Mouse (Mus musculus) cerebellum, postnatal 10 days (tissue): ENCODE measurements around the gene AI464131.

ENCODE experiments used
- DNase-seq, 2 experiments: peaks; one replicate each; pipeline ENCODE4 v3.0.0; 2021; ENCODE audit warnings: mixed read lengths in 2 of 2

Gene AI464131

GRCm38 (mm10) chr4:41502986-41503412 is at the start of gene AI464131:
Gene AI464131 (minus strand): TSS chr4:41503076.
- DNase-seq: peak; percentile 99

DNA sequence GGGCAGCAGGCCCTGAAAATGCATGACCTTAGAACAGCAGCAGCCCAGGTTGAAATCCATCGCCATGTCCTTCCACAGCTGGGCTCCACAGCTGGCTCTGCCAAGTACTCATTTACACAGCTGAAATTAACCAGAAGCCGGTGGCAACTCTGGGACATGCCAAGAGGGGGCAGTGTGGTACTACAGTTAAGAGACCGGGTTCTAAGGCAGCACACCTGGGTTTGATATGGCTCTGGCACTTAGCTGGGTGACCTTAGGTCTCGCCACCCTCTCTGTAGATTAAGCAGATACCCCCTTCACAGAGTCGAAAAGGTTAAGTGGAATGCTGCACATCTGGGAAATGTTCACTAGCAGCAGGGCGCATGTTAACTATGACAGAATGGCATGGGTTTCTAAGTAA is 49.7 kb upstream of the AI464131 start:
- DNase-seq: peak; percentile 70 to 79

DNA sequence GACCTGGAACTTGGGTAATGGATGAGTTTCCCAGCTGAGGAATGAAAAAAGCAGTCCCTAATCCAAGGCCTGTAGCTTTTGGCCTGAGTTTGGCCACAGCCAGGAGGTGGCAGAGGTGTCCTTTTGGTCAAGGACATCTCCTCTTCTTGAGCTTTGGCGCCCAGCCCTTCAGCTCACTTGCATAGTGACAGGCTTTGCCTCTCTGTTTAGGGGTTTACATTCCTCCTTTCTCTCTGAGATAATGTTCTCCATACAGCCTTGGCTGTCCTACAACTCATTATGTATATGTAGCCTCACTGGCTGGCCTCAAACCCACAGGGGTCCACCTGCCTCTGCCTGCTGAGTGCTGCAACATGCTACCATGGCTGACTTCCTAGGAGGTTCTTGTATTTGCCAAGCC is 44.2 kb upstream of the AI464131 start:
- peak; percentile 62 to 69 for DNase-seq

GRCm38 (mm10) chr4:41545985-41546384 is 43.1 kb upstream of the AI464131 start:
- peak; percentile 85 to 89 for DNase-seq

DNA sequence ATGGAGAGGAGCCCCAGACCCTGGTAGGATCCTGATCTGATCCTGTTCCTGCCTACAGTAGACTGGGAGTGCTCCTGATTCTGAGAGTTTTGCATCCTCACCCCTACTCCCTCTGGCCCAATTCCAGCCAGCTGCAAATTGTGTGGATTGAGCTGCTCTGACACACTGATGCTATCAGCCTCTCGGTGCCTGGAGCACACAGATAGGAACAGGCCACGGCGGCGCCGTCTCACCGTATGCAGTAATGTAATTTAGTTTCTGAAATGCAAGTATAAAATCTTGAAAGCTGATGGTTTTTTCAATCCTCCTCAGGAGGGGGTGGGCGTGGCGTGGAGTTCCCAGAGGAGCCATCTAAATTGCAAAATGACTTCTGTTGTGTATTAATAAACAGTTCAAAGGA is 39.3 kb upstream of the AI464131 start:
- no peak for DNase-seq

- DNase-seq: no peak
These were observed 32.0 kb upstream of the AI464131 start for GRCm38 (mm10) chr4:41534866-41535265.

DNA sequence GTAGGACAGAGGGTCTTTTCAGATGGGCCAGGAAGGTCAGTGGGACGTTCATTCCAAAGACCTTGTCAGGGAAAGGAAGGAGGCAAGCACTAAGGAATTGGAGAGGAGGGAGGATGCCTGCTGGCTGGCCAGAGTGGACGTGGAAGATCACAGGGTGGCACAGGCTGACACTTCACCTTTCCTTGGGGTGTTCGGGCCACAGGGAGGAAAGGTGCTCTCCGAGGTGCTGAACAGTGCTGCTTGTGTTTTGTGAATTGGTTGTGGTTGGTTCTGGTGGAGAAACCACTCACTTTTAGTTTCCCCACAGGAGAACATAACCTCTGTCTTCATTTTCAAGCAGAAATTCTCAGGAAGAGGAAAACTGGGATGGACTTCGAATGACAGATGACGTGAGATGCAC is 29.5 kb upstream of the AI464131 start:
- no peak for DNase-seq

DNA sequence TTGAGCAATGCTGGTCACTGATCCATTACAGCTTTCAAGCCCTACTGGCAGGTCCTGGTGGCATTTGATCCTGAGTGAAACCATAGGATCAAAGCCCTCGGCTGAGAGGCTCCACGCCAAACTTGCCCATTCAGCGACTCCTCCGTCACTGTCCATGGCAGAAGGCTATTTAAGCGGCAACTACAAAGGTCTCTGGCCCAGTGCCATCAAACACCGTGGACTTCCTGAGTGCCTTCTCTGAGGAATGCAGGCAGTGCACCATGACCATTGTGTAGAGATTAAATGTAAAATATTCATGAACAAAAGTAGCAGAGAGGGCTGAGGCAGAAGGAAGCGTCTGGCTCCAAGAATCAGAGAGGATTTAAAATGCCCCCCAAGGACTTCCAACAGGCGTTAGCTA is 25.1 kb upstream of the AI464131 start:
- peak; percentile 80 to 81 for DNase-seq

DNA sequence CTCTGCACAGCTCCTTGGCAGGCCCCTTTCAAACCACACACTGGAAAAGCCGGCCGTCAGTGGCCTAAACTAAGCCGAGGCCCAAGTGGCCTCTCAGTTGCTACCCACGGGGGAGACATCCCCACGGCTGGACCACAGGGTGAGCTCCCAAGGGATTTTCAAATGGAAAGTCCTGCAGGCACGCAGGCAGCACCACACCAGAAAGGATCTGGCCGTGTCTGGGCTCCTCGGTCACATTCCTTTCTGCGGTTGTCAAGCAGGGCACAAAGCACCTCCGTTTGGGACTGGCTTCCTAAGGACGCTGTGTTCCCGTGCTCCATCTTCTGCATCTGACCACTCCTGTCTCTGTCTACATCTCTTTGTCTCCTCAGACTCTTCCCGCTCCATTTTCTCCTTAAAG is 24.2 kb upstream of the AI464131 start:
- DNase-seq: no peak

DNA sequence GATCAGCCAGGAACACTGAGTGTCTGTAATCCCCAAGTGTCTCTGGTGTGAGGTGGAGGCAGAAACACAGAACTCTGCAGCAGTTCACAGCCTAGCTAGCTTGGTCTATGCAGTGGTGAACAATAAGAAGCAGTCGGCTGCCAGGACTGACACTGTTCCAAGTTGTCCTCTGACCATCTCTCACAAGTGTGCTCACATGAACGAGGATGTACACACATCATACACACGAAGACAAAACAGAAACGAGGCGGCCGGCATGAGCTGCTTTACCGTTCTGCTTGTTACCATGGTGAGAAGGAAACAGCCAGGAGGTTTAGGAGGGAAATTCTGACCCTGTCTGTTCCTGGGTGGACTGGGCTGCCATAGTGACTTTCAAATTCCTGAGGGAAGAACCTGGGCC is 23.7 kb upstream of the AI464131 start:
- DNase-seq: no peak

- no peak for DNase-seq
These were observed 22.0 kb upstream of the AI464131 start for GRCm38 (mm10) chr4:41524829-41525228.

- DNase-seq: no peak
These were observed 21.0 kb upstream of the AI464131 start for GRCm38 (mm10) chr4:41523839-41524238.

GRCm38 (mm10) chr4:41522788-41523187 is 19.9 kb upstream of the AI464131 start:
- DNase-seq: peak; percentile 65 to 75

DNA sequence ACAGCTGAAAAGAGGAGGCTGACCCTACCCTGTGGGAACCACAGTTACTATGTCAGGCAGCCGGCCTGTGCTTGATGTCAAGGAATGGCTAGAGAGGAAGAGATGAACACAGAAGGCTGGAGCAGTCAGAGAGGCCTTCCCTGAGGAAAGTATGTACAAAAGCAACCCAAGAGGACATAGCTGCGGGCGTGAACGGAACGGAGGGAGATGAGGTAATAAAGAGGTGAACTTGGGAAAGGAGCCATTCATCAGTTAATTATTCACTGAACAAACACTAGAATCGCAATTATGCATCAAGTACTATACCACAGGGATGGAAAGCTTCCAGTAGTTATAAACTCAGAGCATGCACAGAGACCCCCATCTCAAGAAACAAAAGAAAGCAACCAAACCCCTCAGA is 19.3 kb upstream of the AI464131 start:
- no peak for DNase-seq

DNA sequence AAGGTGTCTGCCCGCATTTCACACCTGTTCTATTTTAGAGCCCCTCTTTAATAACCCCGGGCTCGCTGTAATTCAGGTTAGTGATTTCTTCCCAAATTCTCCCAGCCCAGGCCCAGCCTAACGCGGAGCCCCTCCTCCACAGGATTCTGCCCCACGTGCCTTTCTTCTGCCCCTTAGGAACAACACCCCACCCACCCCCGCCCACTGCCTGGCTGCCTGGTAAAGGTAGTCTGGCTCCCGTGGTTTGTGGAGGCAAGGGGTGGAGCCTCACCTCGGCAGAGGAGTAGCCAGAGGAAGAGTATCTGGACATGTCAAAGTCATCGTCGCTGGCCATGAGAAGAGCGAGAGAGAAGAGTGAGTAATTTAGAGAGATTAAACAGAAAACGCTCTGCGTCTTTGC is 17.8 kb upstream of the AI464131 start:
- DNase-seq: no peak

DNA sequence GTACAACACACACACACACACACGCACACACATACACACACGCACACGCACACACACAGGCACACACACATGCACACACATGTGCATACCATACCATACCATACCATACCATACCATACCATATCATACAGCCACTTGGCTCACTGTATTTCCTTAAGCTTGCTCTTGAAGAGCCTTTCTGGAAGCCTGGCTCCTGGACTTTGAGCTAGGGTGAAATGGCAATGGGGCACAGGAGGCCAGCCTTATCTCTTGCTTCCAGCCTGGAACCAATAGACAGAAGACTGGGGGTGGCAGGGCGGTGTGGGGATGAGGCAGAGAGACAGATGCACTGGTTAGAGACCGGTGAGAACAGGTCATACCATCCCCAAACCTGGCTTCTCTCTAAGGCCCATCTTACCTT is 16.3 kb upstream of the AI464131 start:
- DNase-seq: no peak

GRCm38 (mm10) chr4:41518349-41518748 is 15.5 kb upstream of the AI464131 start:
- no peak for DNase-seq

DNA sequence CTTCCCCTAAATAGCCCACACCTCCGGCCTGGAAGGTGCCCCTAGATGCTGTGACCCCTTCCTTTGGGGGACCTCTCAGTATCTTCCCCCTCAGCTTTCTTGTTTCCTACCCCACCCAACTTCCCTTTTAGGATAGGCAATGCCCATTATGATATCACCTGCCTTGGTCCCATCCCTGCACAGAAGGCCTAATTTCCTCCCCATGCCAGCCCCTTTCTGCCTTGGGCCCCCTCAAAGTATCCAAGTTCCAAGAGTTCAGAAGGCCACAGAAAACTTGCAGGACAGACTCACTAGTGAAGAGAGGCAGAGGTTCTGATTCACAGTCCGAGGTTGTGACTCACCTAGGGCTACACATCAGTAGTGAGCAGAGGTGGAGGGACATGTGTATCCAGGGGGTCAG is 14.4 kb upstream of the AI464131 start, which contains the start of gene 1110017D15Rik:
1110017D15Rik (minus strand) TSS at position 101 of the 400 bp plus-strand sequence.
- DNase-seq: no peak

DNA sequence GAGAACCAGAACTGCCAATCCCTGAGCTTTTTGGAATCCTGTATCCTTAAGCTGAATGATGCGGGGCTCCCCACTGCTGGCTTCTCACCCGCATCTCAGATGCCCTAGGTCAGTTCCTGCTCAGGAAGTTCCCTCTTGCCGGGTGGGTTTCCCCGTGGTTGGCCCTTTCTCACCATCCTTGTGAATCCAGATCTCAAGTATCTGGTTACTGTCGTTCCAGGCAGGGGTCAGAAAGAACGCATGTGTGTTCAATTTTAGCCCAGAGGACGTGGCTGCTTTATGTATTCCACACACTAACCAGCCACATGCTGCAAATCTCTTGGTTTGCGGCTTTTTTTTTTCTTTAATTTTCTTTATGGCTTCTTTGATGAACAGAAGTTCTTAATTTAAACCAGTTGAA is 10.8 kb upstream of the AI464131 start:
- peak in 1 of 2 experiments; percentile 39 for DNase-seq

DNA sequence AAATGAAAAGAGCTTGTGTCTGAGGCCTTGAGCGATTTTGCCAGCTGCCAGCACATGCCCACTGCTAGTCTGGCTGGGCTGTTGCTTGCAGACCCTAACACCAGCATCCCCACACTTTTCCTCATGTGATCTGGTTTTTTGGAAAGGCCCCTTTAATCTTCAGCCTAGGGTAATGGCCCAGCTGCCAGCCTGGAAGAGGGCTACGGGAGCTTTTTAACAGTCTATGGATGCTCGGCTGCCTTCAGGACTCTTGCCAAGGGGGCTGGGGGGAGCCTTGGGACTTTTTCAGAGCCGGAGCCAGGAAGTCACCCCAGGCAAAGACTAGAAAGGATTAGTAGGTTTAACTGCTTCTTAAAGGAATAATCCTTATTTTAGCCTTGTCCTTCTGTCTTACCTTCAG is 10.4 kb upstream of the AI464131 start:
- DNase-seq: peak; percentile 82 to 89

GRCm38 (mm10) chr4:41507998-41508397 is 5.1 kb upstream of the AI464131 start:
- no peak for DNase-seq

- no peak for DNase-seq
These were observed 4.5 kb upstream of the AI464131 start for GRCm38 (mm10) chr4:41507326-41507924.

GRCm38 (mm10) chr4:41506906-41507305 is 4.0 kb upstream of the AI464131 start:
- DNase-seq: peak; percentile 92 to 95

- peak; percentile 78 to 83 for DNase-seq
These were observed 3.3 kb upstream of the AI464131 start for GRCm38 (mm10) chr4:41506156-41506555.

DNA sequence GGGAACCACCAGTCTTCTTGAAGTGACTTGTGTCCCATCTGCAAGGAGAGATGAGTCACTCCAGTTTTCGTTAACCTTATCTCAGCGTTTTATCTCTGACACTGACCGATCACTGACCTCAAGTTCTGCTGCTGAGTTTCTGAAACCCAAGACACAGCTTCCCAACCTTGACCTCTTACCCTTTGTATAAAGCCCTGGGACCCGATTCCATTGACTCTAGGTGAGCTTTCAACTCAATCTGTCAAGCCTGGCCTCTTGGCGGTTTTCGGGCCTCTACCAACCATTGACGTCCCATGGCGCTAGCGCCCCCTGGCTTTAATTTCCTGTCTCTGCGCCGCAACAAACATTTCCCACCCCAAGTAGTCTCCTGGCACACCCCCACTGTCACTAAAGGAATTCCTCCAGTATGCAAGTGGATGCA is 2.3 kb upstream of the AI464131 start:
- DNase-seq: peak in 1 of 2 experiments; percentile 46
